Mouse (Mus musculus): ENCODE measurements around the gene Togaram1. TPM values are rescaled to one million over a fixed set of nuclear protein-coding genes. Genes with fewer than 3 reads are reported as not detected.

The Togaram1 gene
- total and polyA plus RNA-seq, 3 experiments: 14.8 to 22.7 (median 15.9) TPM

- H3K36me3 ChIP-seq (ENCODE audit: control insufficient read depth in 1 of 2, insufficient read depth in 2 of 2, low read length in 2 of 2): peaks cover 22 to 46% of the 10 kb centered on the region in 2 experiments
- DNase-seq (ENCODE audit: low read depth, low spot score): no peak
These were observed 10.6 kb downstream of the Togaram1 start for GRCm38 (mm10) chr12:64976191-64976590.

GRCm38 (mm10) chr12:64977518-64977917 lies 11.9 kb downstream of the Togaram1 start:
- Histone ChIP-seq H3K27me3 (ENCODE audit: control insufficient read depth in 1 of 2, insufficient read depth in 2 of 2, low read length in 2 of 2) (no peaks in the 10 kb centered on the region), H3K9me3 (replicated peaks; ENCODE audit: insufficient read depth, low read length) (no peaks in the 10 kb centered on the region), H3K79me2 (ENCODE audit: control insufficient read depth, insufficient read depth, low read length, poor library complexity) (peaks cover 25% of the 10 kb centered on the region), H3K27ac (ENCODE audit: control insufficient read depth, low read depth, low read length) (no peak overlapping the region), H3K4me3 (ENCODE audit: control insufficient read depth in 1 of 2, insufficient read depth in 1 of 2, low read depth in 2 of 2, low read length in 2 of 2) (no peak overlapping the region), H3K4me1 (ENCODE audit: control insufficient read depth in 1 of 2, insufficient read depth in 2 of 2, low read length in 2 of 2) (peaks cover 10 to 21% of the 10 kb centered on the region in 2 experiments; a peak in 3 of 4 replicates), H3K36me3 (ENCODE audit: control insufficient read depth in 1 of 2, insufficient read depth in 2 of 2, low read length in 2 of 2) (peaks cover 31 to 36% of the 10 kb centered on the region in 2 experiments), H3K9ac (ENCODE audit: control insufficient read depth, low read depth, low read length, poor library complexity, severe bottlenecking) (no peak overlapping the region)
- peak; percentile 63 for DNase-seq (ENCODE audit: low read depth, low spot score)
- TF ChIP-seq RCOR1 (IDR thresholded peaks at IDR 0.05; ENCODE audit: low read depth, low read length) (peak; percentile 80), EP300 (IDR thresholded peaks at IDR 0.05; ENCODE audit: low read depth in 1 of 2, low read length in 2 of 2) (no peak; a peak in 1 of 4 replicates), USF1 (IDR thresholded peaks at IDR 0.05; ENCODE audit: low read depth, low read length) (no peak), BHLHE40 (IDR thresholded peaks at IDR 0.05; ENCODE audit: borderline replicate concordance, low read depth, low read length) (no peak), MAX (IDR thresholded peaks at IDR 0.05; ENCODE audit: low read length) (no peak), MXI1 (IDR thresholded peaks at IDR 0.05; ENCODE audit: low read depth, low read length) (no peak), GATA1 (IDR thresholded peaks at IDR 0.05; ENCODE audit: low read depth, low read length) (peak; percentile 83)

More at GRCm38 (mm10) chr12:64976191-64976590, 10.6 kb downstream of the Togaram1 start:
- no peak overlapping the region for H3K4me3 ChIP-seq (ENCODE audit: control insufficient read depth in 1 of 2, insufficient read depth in 1 of 2, low read depth in 2 of 2, low read length in 2 of 2)
- H3K9me3 ChIP-seq (replicated peaks; ENCODE audit: insufficient read depth, low read length): no peaks in the 10 kb centered on the region
- H3K27ac ChIP-seq (ENCODE audit: control insufficient read depth, low read depth, low read length): no peak overlapping the region
- no peak for TF ChIP-seq E2F4 (IDR thresholded peaks at IDR 0.05; ENCODE audit: borderline replicate concordance, low read depth, low read length)
- TF ChIP-seq MAFK (IDR thresholded peaks at IDR 0.05; ENCODE audit: borderline replicate concordance, low read depth, low read length): no peak
- TF ChIP-seq MEF2A (IDR thresholded peaks at IDR 0.05; ENCODE audit: extremely low read depth, insufficient replicate concordance, low read depth, low read length, poor library complexity, severe bottlenecking): no peak
- no peak for TF ChIP-seq NRF1 (IDR thresholded peaks at IDR 0.05; ENCODE audit: insufficient read depth, low read depth, low read length, poor library complexity, severe bottlenecking)
- no peak for TF ChIP-seq POLR2A (IDR thresholded peaks at IDR 0.05; ENCODE audit: control insufficient read depth in 1 of 2, insufficient read depth in 1 of 2, low read depth in 1 of 2, low read length in 2 of 2, poor library complexity in 1 of 2)
- TF ChIP-seq UBTF (IDR thresholded peaks at IDR 0.05; ENCODE audit: borderline replicate concordance, insufficient read depth, low read depth, low read length): no peak
- TF ChIP-seq USF2 (IDR thresholded peaks at IDR 0.05; ENCODE audit: borderline replicate concordance in 1 of 2, insufficient read depth in 1 of 2, low read depth in 1 of 2, low read length in 2 of 2): no peak
- no peak for TF ChIP-seq ZC3H11A (IDR thresholded peaks at IDR 0.05; ENCODE audit: low read depth, low read length)
- no peak for TF ChIP-seq ETS1 (IDR thresholded peaks at IDR 0.05; ENCODE audit: low read depth, low read length)
- TF ChIP-seq POLR2AphosphoS5 (IDR thresholded peaks at IDR 0.05; ENCODE audit: borderline replicate concordance, low read depth, low read length): no peak
- TF ChIP-seq TAL1 (IDR thresholded peaks at IDR 0.05; ENCODE audit: low read length): no peak
- no peak for TF ChIP-seq CTCF (IDR thresholded peaks at IDR 0.05 in 2 of 3, conservative IDR thresholded peaks at IDR 0.05 in 1 of 3; ENCODE audit: control insufficient read depth in 1 of 3, insufficient read depth in 1 of 3, low read depth in 2 of 3, low read length in 3 of 3, poor library complexity in 1 of 3, severe bottlenecking in 1 of 3)
- TF ChIP-seq CHD1 (IDR thresholded peaks at IDR 0.05; ENCODE audit: low read depth, low read length): no peak
- TF ChIP-seq NELFE (IDR thresholded peaks at IDR 0.05; ENCODE audit: low read depth, low read length): no peak
- TF ChIP-seq RCOR1 (IDR thresholded peaks at IDR 0.05; ENCODE audit: low read depth, low read length): no peak
- no peak for TF ChIP-seq RAD21 (IDR thresholded peaks at IDR 0.05; ENCODE audit: low read depth, low read length)
- no peaks in the 10 kb centered on the region for H3K27me3 ChIP-seq (ENCODE audit: control insufficient read depth in 1 of 2, insufficient read depth in 2 of 2, low read length in 2 of 2)
- H3K9ac ChIP-seq (ENCODE audit: control insufficient read depth, low read depth, low read length, poor library complexity, severe bottlenecking): no peak overlapping the region
- peaks cover 34% of the 10 kb centered on the region for H3K79me2 ChIP-seq (ENCODE audit: control insufficient read depth, insufficient read depth, low read length, poor library complexity)
- peaks cover 13 to 25% of the 10 kb centered on the region in 2 experiments; a peak in 3 of 4 replicates for H3K4me1 ChIP-seq (ENCODE audit: control insufficient read depth in 1 of 2, insufficient read depth in 2 of 2, low read length in 2 of 2)

All from MEL (cell line).